Mouse (Mus musculus): ENCODE measurements at regions not wholly inside any gene's neighbourhood (a gene's known extent, or its start where the extent isn't known, plus 50 kb on each side); places are given as distances from the start of the nearest gene placed in this dataset.
A peak's percentile ranks its signal among the peaks of the same experiment; 100 is the strongest.

GRCm38 (mm10) chr3:62159031-62159430 is 179.1 kb upstream of the Arhgef26 start:
- peak; percentile 26 for DNase-seq (ENCODE audit: extremely low read depth, low read depth)

GRCm38 (mm10) chr3:62170647-62171046 is 167.5 kb upstream of the Arhgef26 start:
- no peak for DNase-seq (ENCODE audit: extremely low read depth, low read depth)

GRCm38 (mm10) chr3:62187807-62188509 is 150.2 kb upstream of the Arhgef26 start:
- DNase-seq (ENCODE audit: extremely low read depth, low read depth) = no peak

- DNase-seq (ENCODE audit: extremely low read depth, low read depth) = peak; percentile 0
Observed at GRCm38 (mm10) chr3:62192466-62192865, 145.7 kb upstream of the Arhgef26 start.

- no peak for DNase-seq (ENCODE audit: extremely low read depth, low read depth)
Observed at GRCm38 (mm10) chr3:62194421-62194820, 143.7 kb upstream of the Arhgef26 start.

GRCm38 (mm10) chr3:62196679-62197078 is 141.5 kb upstream of the Arhgef26 start:
- no peak for DNase-seq (ENCODE audit: extremely low read depth, low read depth)

- no peak for DNase-seq (ENCODE audit: extremely low read depth, low read depth)
Observed at GRCm38 (mm10) chr3:62215806-62216205, 122.3 kb upstream of the Arhgef26 start.

- DNase-seq (ENCODE audit: extremely low read depth, low read depth) = no peak
Observed at GRCm38 (mm10) chr3:62217335-62217734, 120.8 kb upstream of the Arhgef26 start.

GRCm38 (mm10) chr3:62227697-62228096 is 110.4 kb upstream of the Arhgef26 start:
- DNase-seq (ENCODE audit: extremely low read depth, low read depth) = no peak

- no peak for DNase-seq (ENCODE audit: extremely low read depth, low read depth)
Observed at GRCm38 (mm10) chr3:62228156-62228555, 110.0 kb upstream of the Arhgef26 start.

- DNase-seq (ENCODE audit: extremely low read depth, low read depth) = no peak
Observed at GRCm38 (mm10) chr3:62241031-62241430, 97.1 kb upstream of the Arhgef26 start.

- DNase-seq (ENCODE audit: extremely low read depth, low read depth) = no peak
Observed at GRCm38 (mm10) chr3:62271703-62272102, 66.4 kb upstream of the Arhgef26 start.

GRCm38 (mm10) chr3:62278279-62278678 is 59.9 kb upstream of the Arhgef26 start:
- no peak for DNase-seq (ENCODE audit: extremely low read depth, low read depth)

- no peak for DNase-seq (ENCODE audit: extremely low read depth, low read depth)
Observed at GRCm38 (mm10) chr3:62280960-62281359, 57.2 kb upstream of the Arhgef26 start.

Data from MEL-GATA-1-ER (cell line).